Mouse (Mus musculus) stomach, postnatal 0 days (tissue): ENCODE results near the gene Plxdc2. TPM values are rescaled to one million over a fixed set of nuclear protein-coding genes. Genes with fewer than 3 reads are reported as not detected.

Source experiments
- ATAC-seq: fragments of 200-750 bp; cut with Nextera tagmentation; 2 replicates; pipeline ENCODE4 v1.8.0; 2017; ENCODE audit not compliant: low FRiP score, low TSS enrichment
- DNase-seq: peaks from one replicate; pipeline ENCODE4 v3.0.0-alpha.2; 2016; ENCODE audit warnings: low spot score
- H3K27ac ChIP-seq: fragments of 300-500 bp; sonication (generic); replicated peaks from 2 replicates; pipeline ENCODE4 v1.5.1; 2014; ENCODE audit warnings: mild to moderate bottlenecking, control low read depth
- H3K27me3 ChIP-seq: fragments of 300-500 bp; sonication (generic); 2 replicates; pipeline ENCODE4 v1.6.1; 2014; ENCODE audit warnings: low read length; ENCODE audit not compliant: control insufficient read depth, insufficient read depth
- H3K36me3 ChIP-seq: fragments of 300-500 bp; sonication (generic); 2 replicates; pipeline ENCODE4 v1.6.1; 2014; ENCODE audit warnings: low read length, mixed read lengths; ENCODE audit not compliant: control insufficient read depth, insufficient read depth
- H3K4me1 ChIP-seq: fragments of 300-500 bp; sonication (generic); replicated peaks from 2 replicates; pipeline ENCODE4 v1.6.1; 2014; ENCODE audit warnings: antibody characterized with exemption; ENCODE audit not compliant: control insufficient read depth, insufficient read depth
- H3K4me2 ChIP-seq: fragments of 300-500 bp; sonication (generic); replicated peaks from 2 replicates; pipeline ENCODE4 v1.6.1; 2014; ENCODE audit warnings: low read depth, mild to moderate bottlenecking, control low read depth, moderate library complexity
- H3K4me3 ChIP-seq: fragments of 300-500 bp; sonication (generic); 2 replicates; pipeline ENCODE4 v1.5.1; 2014; ENCODE audit warnings: low read depth, low read length, control low read depth
- H3K9ac ChIP-seq: fragments of 300-500 bp; sonication (generic); 2 replicates; pipeline ENCODE4 v1.6.1; 2014; ENCODE audit warnings: mild to moderate bottlenecking, low read length, control low read depth, mixed read lengths
- H3K9me3 ChIP-seq: fragments of 300-500 bp; sonication (generic); 2 replicates; pipeline ENCODE4 v1.6.1; 2016; ENCODE audit warnings: low read length; ENCODE audit not compliant: control insufficient read depth
- CTCF ChIP-seq: IDR thresholded peaks from 2 replicates; pipeline ENCODE4 v1.5.1; 2016; ENCODE audit warnings: antibody characterized with exemption, low read depth, mild to moderate bottlenecking, moderate library complexity
- EP300 ChIP-seq: optimal IDR thresholded peaks from 2 replicates; pipeline ENCODE3; 2016; ENCODE audit warnings: antibody characterized with exemption
- WGBS: fragments of 180-500 bp; shearing (Covaris S2); extraction: QIAGEN DNeasy Blood & Tissue Kit; methylation state at CpG from one replicate; pipeline ENCODE4 v1.1.7; 2014; 5-methylcytosine and 5-hydroxymethylcytosine counted together
- polyA plus RNA-seq: library from polyadenylated mRNA; unstranded; fragments of >200 nt; fragmentation: Nextera tagmentation; extraction: Ambion mirVana; gene quantifications from 2 replicates; pipeline ENCODE4 v1.2.1, GENCODE M21; 2015

Gene Plxdc2
- polyA plus RNA-seq, 1 experiment from 2014 or later = 34.3 TPM

GRCm38 (mm10) chr2:16773398-16774113, 417.5 kb downstream of the Plxdc2 start:
- H3K9ac ChIP-seq = no peak overlapping the region
- WGBS = 19% methylated on average over 1 of the region's 1 CpGs
- no peak overlapping the region for H3K4me2 ChIP-seq
- H3K4me1 ChIP-seq = no peaks in the 10 kb centered on the region
- TF ChIP-seq CTCF (no peak), EP300 (no peak)
- DNase-seq (no peak), ATAC-seq (no peak)
- H3K27me3 ChIP-seq = no peaks in the 10 kb centered on the region
- H3K36me3 ChIP-seq = no peaks in the 10 kb centered on the region
- H3K27ac ChIP-seq = no peak overlapping the region
- no peak overlapping the region for H3K4me3 ChIP-seq
- no peaks in the 10 kb centered on the region for H3K9me3 ChIP-seq

- Histone ChIP-seq H3K9me3 (no peaks in the 10 kb centered on the region), H3K27me3 (no peaks in the 10 kb centered on the region), H3K27ac (no peak overlapping the region), H3K36me3 (no peaks in the 10 kb centered on the region), H3K4me3 (no peak overlapping the region), H3K4me1 (no peaks in the 10 kb centered on the region), H3K9ac (no peak overlapping the region), H3K4me2 (no peak overlapping the region)
- 60% methylated on average over 3 of the region's 3 CpGs for WGBS
- TF ChIP-seq CTCF (no peak), EP300 (no peak)
- no peak for DNase-seq
- no peak for ATAC-seq
Measured at GRCm38 (mm10) chr2:16774114-16774433, 418.0 kb downstream of the Plxdc2 start.

DNA sequence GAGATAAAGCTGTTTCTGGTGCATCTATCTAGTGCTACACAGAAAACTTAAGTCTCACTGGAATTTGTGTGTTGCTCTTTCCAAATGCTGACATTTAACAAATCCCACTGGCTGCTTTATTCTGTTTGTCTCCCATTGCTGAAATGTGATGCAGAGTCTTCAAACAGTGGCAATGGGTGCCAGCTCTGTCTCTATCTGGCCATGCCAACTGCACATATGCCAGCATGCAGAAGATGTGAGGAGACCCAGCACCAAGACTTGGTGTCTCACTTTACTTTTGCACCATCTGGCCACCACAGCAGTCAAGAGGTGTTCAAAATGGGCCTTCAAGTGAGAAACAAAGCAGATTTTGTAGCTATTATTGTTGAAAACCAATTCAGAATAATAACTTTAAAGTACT, 439.2 kb downstream of the Plxdc2 start:
- DNase-seq = no peak
- no peak overlapping the region for H3K9ac ChIP-seq
- no peaks in the 10 kb centered on the region for H3K9me3 ChIP-seq
- H3K4me2 ChIP-seq = no peak overlapping the region
- no peaks in the 10 kb centered on the region for H3K4me1 ChIP-seq
- no peaks in the 10 kb centered on the region for H3K27me3 ChIP-seq
- no peak for ATAC-seq
- no peak overlapping the region for H3K27ac ChIP-seq
- no peak overlapping the region for H3K4me3 ChIP-seq
- no peak for TF ChIP-seq EP300
- TF ChIP-seq CTCF = no peak
- H3K36me3 ChIP-seq = no peaks in the 10 kb centered on the region
